Mouse (Mus musculus): ENCODE measurements around the gene Rpl41.

Rpl41 gene

GRCm38 (mm10) chr10:128548947-128549681, at the start of gene Rpl41:
Gene Rpl41, minus strand, starts transcription at chr10:128549305.
- DNase-seq, result peak; percentile 98

GRCm38 (mm10) chr10:128598476-128598875, 49.4 kb upstream of the Rpl41 start:
- DNase-seq, result no peak

- no peak for DNase-seq
Measured at GRCm38 (mm10) chr10:128592797-128593196, 43.7 kb upstream of the Rpl41 start.

- no peak for DNase-seq
Measured at GRCm38 (mm10) chr10:128591436-128591835, 42.3 kb upstream of the Rpl41 start.

- peak; percentile 89 for DNase-seq
Measured at GRCm38 (mm10) chr10:128590193-128590690, 41.1 kb upstream of the Rpl41 start.

GRCm38 (mm10) chr10:128589464-128590192, 40.5 kb upstream of the Rpl41 start, which contains the start of gene Erbb3:
Gene Erbb3, minus strand, starts transcription at chr10:128589652.
- DNase-seq, result peak; percentile 80

GRCm38 (mm10) chr10:128588775-128589463, 39.8 kb upstream of the Rpl41 start:
- no peak for DNase-seq

- no peak for DNase-seq
Measured at GRCm38 (mm10) chr10:128588136-128588535, 39.0 kb upstream of the Rpl41 start.

- no peak for DNase-seq
Measured at GRCm38 (mm10) chr10:128587697-128588096, 38.6 kb upstream of the Rpl41 start.

- DNase-seq, result no peak
Measured at GRCm38 (mm10) chr10:128587120-128587519, 38.0 kb upstream of the Rpl41 start.

GRCm38 (mm10) chr10:128586546-128586945, 37.4 kb upstream of the Rpl41 start:
- no peak for DNase-seq

GRCm38 (mm10) chr10:128584386-128584785, 35.3 kb upstream of the Rpl41 start:
- peak; percentile 19 for DNase-seq

GRCm38 (mm10) chr10:128583644-128584043, 34.5 kb upstream of the Rpl41 start:
- DNase-seq, result peak; percentile 22

- DNase-seq, result no peak
Measured at GRCm38 (mm10) chr10:128579731-128580130, 30.6 kb upstream of the Rpl41 start.

GRCm38 (mm10) chr10:128579298-128579697, 30.2 kb upstream of the Rpl41 start:
- DNase-seq, result no peak

GRCm38 (mm10) chr10:128578330-128578729, 29.2 kb upstream of the Rpl41 start:
- DNase-seq, result no peak

GRCm38 (mm10) chr10:128575063-128575462, 26.0 kb upstream of the Rpl41 start:
- no peak for DNase-seq

- DNase-seq, result peak; percentile 100
Measured at GRCm38 (mm10) chr10:128565788-128566531, 16.9 kb upstream of the Rpl41 start, which contains the start of gene Pa2g4. Gene Pa2g4, minus strand, starts transcription at chr10:128565987.

GRCm38 (mm10) chr10:128565206-128565787, 16.2 kb upstream of the Rpl41 start:
- DNase-seq, result peak; percentile 61

- DNase-seq, result no peak
Measured at GRCm38 (mm10) chr10:128563544-128563943, 14.4 kb upstream of the Rpl41 start.

- no peak for DNase-seq
Measured at GRCm38 (mm10) chr10:128556963-128557362, 7.9 kb upstream of the Rpl41 start.

GRCm38 (mm10) chr10:128556286-128556685, 7.2 kb upstream of the Rpl41 start:
- no peak for DNase-seq
